Mouse (Mus musculus) liver, embryonic 11.5 days (tissue): ENCODE results near the gene Snap91. TPM values are rescaled to one million over a fixed set of nuclear protein-coding genes. Genes with fewer than 3 reads are reported as not detected.

Experiments
- ATAC-seq: fragments of 200-750 bp; cut with Nextera tagmentation; replicated peaks from 2 replicates; pipeline ENCODE4 v1.8.0; 2017; ENCODE audit warnings: moderate number of reproducible peaks, mild to moderate bottlenecking, moderate TSS enrichment, moderate library complexity; ENCODE audit not compliant: low FRiP score
- DNase-seq: peaks from one replicate; pipeline ENCODE4 v3.0.0-alpha.2; 2017; ENCODE audit warnings: low spot score
- H3K27ac ChIP-seq: fragments of 300-500 bp; sonication (generic); 2 replicates; pipeline ENCODE4 v1.5.1; 2014; ENCODE audit warnings: mild to moderate bottlenecking, low read depth, low read length, control low read depth
- H3K27me3 ChIP-seq: fragments of 300-500 bp; sonication (generic); replicated peaks from 2 replicates; pipeline ENCODE4 v1.6.1; 2014; ENCODE audit warnings: low read length, mixed read lengths; ENCODE audit not compliant: control insufficient read depth, insufficient read depth
- H3K36me3 ChIP-seq: fragments of 300-500 bp; sonication (generic); 2 replicates; pipeline ENCODE4 v1.6.1; 2014; ENCODE audit warnings: mild to moderate bottlenecking, low read length, moderate library complexity, mixed read lengths; ENCODE audit not compliant: control insufficient read depth, insufficient read depth
- H3K4me1 ChIP-seq: fragments of 300-500 bp; sonication (generic); replicated peaks from 2 replicates; pipeline ENCODE4 v1.6.1; 2014; ENCODE audit warnings: low read length, mixed read lengths; ENCODE audit not compliant: control insufficient read depth, insufficient read depth
- H3K4me2 ChIP-seq: fragments of 300-500 bp; sonication (generic); 2 replicates; pipeline ENCODE4 v1.6.1; 2014; ENCODE audit warnings: mild to moderate bottlenecking, control low read depth, moderate library complexity
- H3K4me3 ChIP-seq: fragments of 300-500 bp; sonication (generic); 2 replicates; pipeline ENCODE4 v1.5.1; 2014; ENCODE audit warnings: low read depth, low read length, control low read depth
- H3K9ac ChIP-seq: fragments of 300-500 bp; sonication (generic); 2 replicates; pipeline ENCODE4 v1.6.1; 2014; ENCODE audit warnings: low read depth, low read length, control low read depth
- H3K9me3 ChIP-seq: fragments of 300-500 bp; sonication (generic); 2 replicates; pipeline ENCODE4 v1.6.1; 2016; ENCODE audit warnings: low read length, inconsistent platforms, mixed read lengths; ENCODE audit not compliant: control insufficient read depth
- WGBS: fragments of 180-500 bp; shearing (Covaris S2); extraction: QIAGEN DNeasy Blood & Tissue Kit; methylation state at CpG from one replicate; pipeline ENCODE4 v1.1.7; 2014; 5-methylcytosine and 5-hydroxymethylcytosine counted together
- polyA plus RNA-seq: library from polyadenylated mRNA; unstranded; fragments of >200 nt; fragmentation: Nextera tagmentation; extraction: Ambion mirVana; gene quantifications from 2 replicates; pipeline ENCODE4 v1.2.1, GENCODE M21; 2014

The Snap91 gene
- polyA plus RNA-seq, 1 experiment from 2014 or later, result 1.2 TPM

- WGBS, result 73% methylated on average over 7 of the region's 7 CpGs
- H3K4me3 ChIP-seq, result no peak overlapping the region
- no peaks in the 10 kb centered on the region for H3K4me1 ChIP-seq
- H3K9ac ChIP-seq, result no peak overlapping the region
- no peak overlapping the region for H3K27ac ChIP-seq
- no peaks in the 10 kb centered on the region for H3K27me3 ChIP-seq
- no peak overlapping the region for H3K4me2 ChIP-seq
- H3K36me3 ChIP-seq, result no peaks in the 10 kb centered on the region
- no peaks in the 10 kb centered on the region for H3K9me3 ChIP-seq
- no peak for ATAC-seq
- DNase-seq, result no peak
Measured at GRCm38 (mm10) chr9:86799099-86799498, 81.4 kb downstream of the Snap91 start.

DNA sequence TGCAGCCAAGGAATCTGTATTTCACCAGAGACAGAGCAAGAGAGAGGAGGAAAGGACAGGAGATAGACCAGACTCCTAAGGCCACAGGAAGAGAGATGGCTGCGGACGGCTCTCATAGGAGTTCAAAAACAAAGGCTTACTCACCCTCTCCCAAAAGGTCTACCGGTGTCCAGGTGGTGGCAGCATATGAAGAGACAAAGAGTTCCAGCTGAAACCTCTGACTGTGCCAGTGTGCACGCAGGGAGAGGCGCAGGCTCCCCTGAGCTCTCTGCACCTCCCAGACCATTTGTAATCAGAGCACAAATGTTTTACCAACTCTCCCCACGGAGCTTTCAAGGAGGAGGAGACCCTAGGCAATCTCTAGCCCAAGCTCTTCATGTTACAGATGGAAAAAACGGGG lies 81.8 kb downstream of the Snap91 start:
- Histone ChIP-seq H3K4me3 (no peak overlapping the region), H3K9me3 (no peaks in the 10 kb centered on the region), H3K27me3 (no peaks in the 10 kb centered on the region), H3K36me3 (no peaks in the 10 kb centered on the region), H3K27ac (no peak overlapping the region), H3K4me1 (no peaks in the 10 kb centered on the region), H3K4me2 (no peak overlapping the region), H3K9ac (no peak overlapping the region)
- 43% methylated on average over 7 of the region's 7 CpGs for WGBS
- DNase-seq (no peak), ATAC-seq (no peak)

- ATAC-seq, result no peak
- H3K4me1 ChIP-seq, result no peaks in the 10 kb centered on the region
- no peak for DNase-seq
- WGBS, result 83% methylated on average over 5 of the region's 5 CpGs
- no peaks in the 10 kb centered on the region for H3K9me3 ChIP-seq
- H3K4me3 ChIP-seq, result no peak overlapping the region
- no peak overlapping the region for H3K4me2 ChIP-seq
- no peaks in the 10 kb centered on the region for H3K27me3 ChIP-seq
- no peak overlapping the region for H3K9ac ChIP-seq
- H3K27ac ChIP-seq, result no peak overlapping the region
- no peaks in the 10 kb centered on the region for H3K36me3 ChIP-seq
Measured at GRCm38 (mm10) chr9:86798129-86798528, 82.3 kb downstream of the Snap91 start.

DNA sequence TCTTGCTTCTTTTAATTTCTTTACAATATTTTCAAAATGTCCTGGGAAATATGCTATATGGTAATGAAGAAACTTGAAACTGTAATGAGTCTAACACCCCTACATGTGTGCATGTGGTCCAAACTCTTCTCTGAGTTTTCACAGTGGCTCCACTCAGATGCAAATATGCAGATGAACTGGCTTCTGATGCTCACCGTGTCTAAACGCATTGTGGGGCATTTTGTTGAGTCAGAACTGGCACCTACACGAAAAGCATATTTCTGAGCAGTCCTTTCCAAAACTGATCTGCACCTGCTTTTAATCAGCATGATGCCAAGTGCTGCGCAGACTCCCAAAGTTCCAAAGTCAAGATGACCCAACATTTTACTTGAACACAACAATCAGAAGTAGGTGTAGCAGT lies 82.9 kb downstream of the Snap91 start:
- ATAC-seq (no peak), DNase-seq (no peak)
- Histone ChIP-seq H3K4me3 (no peak overlapping the region), H3K27me3 (no peaks in the 10 kb centered on the region), H3K27ac (no peak overlapping the region), H3K9me3 (no peaks in the 10 kb centered on the region), H3K9ac (no peak overlapping the region), H3K4me1 (no peaks in the 10 kb centered on the region), H3K4me2 (no peak overlapping the region), H3K36me3 (no peaks in the 10 kb centered on the region)
- 86% methylated on average over 4 of the region's 4 CpGs for WGBS

DNA sequence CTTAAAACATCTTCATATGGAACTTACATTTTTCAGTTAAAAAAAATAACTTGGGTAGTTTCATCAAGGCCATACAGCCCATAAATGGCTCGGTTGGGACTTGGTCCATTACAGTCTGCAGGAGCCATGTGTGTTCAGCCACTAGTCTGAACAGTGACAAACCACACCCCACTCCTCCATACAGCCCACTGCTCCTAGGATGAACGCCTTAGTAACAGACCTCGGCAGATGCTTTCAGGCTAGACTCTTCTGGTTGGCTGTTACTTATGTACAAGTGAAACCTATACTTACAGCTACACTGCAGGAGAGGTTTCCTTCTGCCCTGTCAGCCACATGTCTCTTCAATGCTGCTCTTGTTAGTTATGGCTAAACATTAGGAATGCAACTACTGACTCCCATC lies 85.2 kb downstream of the Snap91 start:
- ATAC-seq, result no peak
- Histone ChIP-seq H3K4me1 (no peaks in the 10 kb centered on the region), H3K9me3 (no peaks in the 10 kb centered on the region), H3K27me3 (no peaks in the 10 kb centered on the region), H3K4me3 (no peak overlapping the region), H3K9ac (no peak overlapping the region), H3K4me2 (no peak overlapping the region), H3K36me3 (no peaks in the 10 kb centered on the region), H3K27ac (no peak overlapping the region)
- DNase-seq, result no peak
- WGBS, result 80% methylated on average over 3 of the region's 3 CpGs

DNA sequence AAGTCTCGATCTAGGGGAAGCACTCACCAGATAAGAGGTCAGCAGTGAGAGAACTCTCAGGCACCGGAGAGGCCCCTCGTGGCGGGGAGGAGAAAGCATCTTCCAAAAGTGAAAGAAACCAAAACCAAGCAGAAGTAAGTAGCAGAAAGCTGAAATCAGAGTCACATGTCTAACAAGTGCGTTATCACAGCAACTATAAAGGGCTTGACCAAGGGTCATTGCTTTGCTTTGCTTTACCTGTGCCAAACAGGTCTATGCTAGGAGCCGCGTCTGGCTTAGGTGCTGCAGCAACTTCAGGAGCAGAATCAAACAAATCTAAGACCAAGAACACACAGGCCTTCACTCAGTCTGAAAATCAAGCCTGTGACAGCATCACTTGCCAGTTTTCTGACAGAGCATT lies 88.5 kb downstream of the Snap91 start:
- Histone ChIP-seq H3K27me3 (no peaks in the 10 kb centered on the region), H3K36me3 (no peaks in the 10 kb centered on the region), H3K4me2 (no peak overlapping the region), H3K4me3 (no peak overlapping the region), H3K9ac (no peak overlapping the region), H3K27ac (no peak overlapping the region), H3K4me1 (no peaks in the 10 kb centered on the region), H3K9me3 (no peaks in the 10 kb centered on the region)
- WGBS, result 68% methylated on average over 7 of the region's 7 CpGs
- ATAC-seq (no peak), DNase-seq (no peak)

GRCm38 (mm10) chr9:86789186-86789585 lies 91.3 kb downstream of the Snap91 start:
- Histone ChIP-seq H3K9me3 (no peaks in the 10 kb centered on the region), H3K4me3 (no peak overlapping the region), H3K27ac (no peak overlapping the region), H3K4me2 (no peak overlapping the region), H3K9ac (no peak overlapping the region), H3K27me3 (no peaks in the 10 kb centered on the region), H3K4me1 (no peaks in the 10 kb centered on the region), H3K36me3 (no peaks in the 10 kb centered on the region)
- no peak for ATAC-seq
- 79% methylated on average over 6 of the region's 6 CpGs for WGBS
- DNase-seq, result no peak

- H3K27me3 ChIP-seq, result no peaks in the 10 kb centered on the region
- no peak overlapping the region for H3K27ac ChIP-seq
- H3K4me2 ChIP-seq, result no peak overlapping the region
- WGBS, result 86% methylated on average over 2 of the region's 2 CpGs
- H3K4me1 ChIP-seq, result no peaks in the 10 kb centered on the region
- no peaks in the 10 kb centered on the region for H3K9me3 ChIP-seq
- no peak for ATAC-seq
- H3K9ac ChIP-seq, result no peak overlapping the region
- no peak overlapping the region for H3K4me3 ChIP-seq
- no peaks in the 10 kb centered on the region for H3K36me3 ChIP-seq
- DNase-seq, result no peak
Measured at GRCm38 (mm10) chr9:86782836-86783235, 97.6 kb downstream of the Snap91 start.

DNA sequence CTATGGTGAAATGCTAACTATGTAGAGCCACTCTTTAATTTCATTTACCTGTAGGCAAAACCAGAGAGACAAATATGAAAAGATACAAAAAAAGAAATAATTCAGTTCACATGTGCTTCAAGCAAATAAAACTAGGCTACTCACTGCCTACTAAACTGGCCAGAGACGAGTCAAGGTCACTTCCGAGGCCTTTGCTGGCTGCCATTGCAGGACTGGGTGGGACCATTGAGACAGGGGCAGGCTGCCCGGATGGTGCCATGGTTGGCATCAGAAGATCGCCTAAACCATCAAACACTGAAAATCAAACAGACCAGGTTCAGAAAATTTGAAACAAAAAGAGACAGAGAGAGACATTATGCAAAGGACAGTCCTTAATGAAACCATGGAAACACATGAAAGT lies 99.0 kb downstream of the Snap91 start:
- WGBS, result 84% methylated on average over 4 of the region's 4 CpGs
- no peaks in the 10 kb centered on the region for H3K27me3 ChIP-seq
- no peak overlapping the region for H3K27ac ChIP-seq
- no peaks in the 10 kb centered on the region for H3K9me3 ChIP-seq
- no peaks in the 10 kb centered on the region for H3K4me1 ChIP-seq
- H3K4me2 ChIP-seq, result no peak overlapping the region
- no peaks in the 10 kb centered on the region for H3K36me3 ChIP-seq
- ATAC-seq, result no peak
- no peak overlapping the region for H3K9ac ChIP-seq
- no peak overlapping the region for H3K4me3 ChIP-seq
- DNase-seq, result no peak
